Mouse (Mus musculus) midbrain, embryonic 11.5 days (tissue): ENCODE results near the gene Ank2. TPM values are rescaled to one million over a fixed set of nuclear protein-coding genes. Genes with fewer than 3 reads are reported as not detected.

Experiments
- ATAC-seq: fragments of 200-750 bp; cut with Nextera tagmentation; 2 replicates; pipeline ENCODE4 v1.8.0; 2017; ENCODE audit warnings: moderate TSS enrichment, moderate library complexity; ENCODE audit not compliant: low FRiP score
- DNase-seq: peaks from one replicate; pipeline ENCODE4 v3.0.0; 2015; ENCODE audit warnings: low spot score; ENCODE audit errors: missing footprints
- H3K27ac ChIP-seq: fragments of 300-500 bp; sonication (generic); 2 replicates; pipeline ENCODE4 v1.5.1; 2014; ENCODE audit warnings: low read depth, low read length
- H3K27me3 ChIP-seq: fragments of 300-500 bp; sonication (generic); 2 replicates; pipeline ENCODE4 v1.6.1; 2014; ENCODE audit warnings: mild to moderate bottlenecking, low read length, moderate library complexity, mixed read lengths; ENCODE audit not compliant: control insufficient read depth, insufficient read depth
- H3K36me3 ChIP-seq: fragments of 300-500 bp; sonication (generic); 2 replicates; pipeline ENCODE4 v1.6.1; 2014; ENCODE audit warnings: mild to moderate bottlenecking, low read length, moderate library complexity, mixed read lengths; ENCODE audit not compliant: control insufficient read depth, insufficient read depth
- H3K4me1 ChIP-seq: fragments of 300-500 bp; sonication (generic); 2 replicates; pipeline ENCODE4 v1.6.1; 2014; ENCODE audit warnings: low read length; ENCODE audit not compliant: control insufficient read depth, insufficient read depth
- H3K4me2 ChIP-seq: fragments of 300-500 bp; sonication (generic); 2 replicates; pipeline ENCODE4 v1.6.1; 2014; ENCODE audit warnings: mild to moderate bottlenecking, moderate library complexity
- H3K4me3 ChIP-seq: fragments of 300-500 bp; sonication (generic); 2 replicates; pipeline ENCODE4 v1.5.1; 2014; ENCODE audit warnings: low read depth, low read length
- H3K9ac ChIP-seq: fragments of 300-500 bp; sonication (generic); 2 replicates; pipeline ENCODE4 v1.6.1; 2014; ENCODE audit warnings: low read length
- H3K9me3 ChIP-seq: fragments of 300-500 bp; sonication (generic); 2 replicates; pipeline ENCODE4 v1.6.1; 2016; ENCODE audit warnings: low read length; ENCODE audit not compliant: control insufficient read depth
- WGBS: fragments of 180-500 bp; shearing (Covaris S2); extraction: QIAGEN DNeasy Blood & Tissue Kit; methylation state at CpG from one replicate; pipeline ENCODE4 v1.1.7; 2014; 5-methylcytosine and 5-hydroxymethylcytosine counted together
- polyA plus RNA-seq: library from polyadenylated mRNA; unstranded; fragments of >200 nt; fragmentation: Nextera tagmentation; extraction: Ambion mirVana; gene quantifications from 2 replicates; pipeline ENCODE4 v1.2.1, GENCODE M21; 2014

The Ank2 gene
- polyA plus RNA-seq, 1 experiment from 2014 or later, result 66.6 TPM

DNA sequence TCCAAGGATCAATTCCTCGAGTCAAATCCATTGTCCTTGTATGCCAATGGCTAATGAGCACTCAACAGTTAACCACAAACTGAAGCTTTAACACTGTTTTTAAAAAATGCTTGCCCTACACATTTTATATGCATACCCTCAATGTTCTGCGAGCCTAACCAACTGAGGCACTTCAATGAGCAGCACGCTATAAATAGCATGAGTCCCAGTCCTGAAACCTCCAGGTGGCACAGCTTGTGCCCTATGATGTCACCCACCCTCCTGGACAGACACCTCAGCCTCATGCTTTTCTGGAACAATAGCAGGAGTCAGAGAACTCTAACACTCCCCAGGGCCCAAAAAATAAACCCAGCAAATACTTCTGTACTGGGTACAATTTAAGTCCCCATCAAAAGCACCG lies 485.2 kb downstream of the Ank2 start:
- no peak for DNase-seq
- no peak overlapping the region for H3K4me3 ChIP-seq
- H3K27ac ChIP-seq, result no peak overlapping the region
- H3K4me1 ChIP-seq, result no peaks in the 10 kb centered on the region
- WGBS, result 82% methylated on average over 4 of the region's 4 CpGs
- no peaks in the 10 kb centered on the region for H3K27me3 ChIP-seq
- H3K9ac ChIP-seq, result no peak overlapping the region
- no peak overlapping the region for H3K4me2 ChIP-seq
- H3K9me3 ChIP-seq, result no peaks in the 10 kb centered on the region
- H3K36me3 ChIP-seq, result no peaks in the 10 kb centered on the region
- no peak for ATAC-seq

DNA sequence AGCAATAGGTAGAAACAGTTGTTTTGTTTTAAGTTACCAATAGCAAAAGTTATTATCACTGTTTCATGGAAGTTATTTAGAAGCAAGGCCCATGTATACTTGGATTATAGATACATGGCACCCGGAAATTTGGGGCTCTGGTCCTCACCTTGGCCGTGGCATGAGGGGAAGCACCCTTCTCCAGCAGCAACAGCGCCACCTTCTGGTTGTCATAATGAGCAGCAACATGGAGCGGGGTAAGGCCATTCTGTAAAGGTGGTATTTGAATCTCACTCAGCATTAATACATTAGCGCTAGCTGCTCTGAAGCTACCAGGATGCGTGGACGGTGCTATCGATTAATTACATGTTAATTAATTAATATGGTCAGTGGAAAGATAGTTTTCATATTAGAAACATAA lies 486.6 kb downstream of the Ank2 start:
- Histone ChIP-seq H3K4me2 (no peak overlapping the region), H3K9me3 (no peaks in the 10 kb centered on the region), H3K4me1 (no peaks in the 10 kb centered on the region), H3K27me3 (no peaks in the 10 kb centered on the region), H3K4me3 (no peak overlapping the region), H3K27ac (no peak overlapping the region), H3K36me3 (peaks cover 3% of the 10 kb centered on the region; the same call in 1 of the 2 replicates), H3K9ac (no peak overlapping the region)
- WGBS, result 59% methylated on average over 8 of the region's 8 CpGs
- DNase-seq (peak; percentile 87), ATAC-seq (peak; percentile 80)

DNA sequence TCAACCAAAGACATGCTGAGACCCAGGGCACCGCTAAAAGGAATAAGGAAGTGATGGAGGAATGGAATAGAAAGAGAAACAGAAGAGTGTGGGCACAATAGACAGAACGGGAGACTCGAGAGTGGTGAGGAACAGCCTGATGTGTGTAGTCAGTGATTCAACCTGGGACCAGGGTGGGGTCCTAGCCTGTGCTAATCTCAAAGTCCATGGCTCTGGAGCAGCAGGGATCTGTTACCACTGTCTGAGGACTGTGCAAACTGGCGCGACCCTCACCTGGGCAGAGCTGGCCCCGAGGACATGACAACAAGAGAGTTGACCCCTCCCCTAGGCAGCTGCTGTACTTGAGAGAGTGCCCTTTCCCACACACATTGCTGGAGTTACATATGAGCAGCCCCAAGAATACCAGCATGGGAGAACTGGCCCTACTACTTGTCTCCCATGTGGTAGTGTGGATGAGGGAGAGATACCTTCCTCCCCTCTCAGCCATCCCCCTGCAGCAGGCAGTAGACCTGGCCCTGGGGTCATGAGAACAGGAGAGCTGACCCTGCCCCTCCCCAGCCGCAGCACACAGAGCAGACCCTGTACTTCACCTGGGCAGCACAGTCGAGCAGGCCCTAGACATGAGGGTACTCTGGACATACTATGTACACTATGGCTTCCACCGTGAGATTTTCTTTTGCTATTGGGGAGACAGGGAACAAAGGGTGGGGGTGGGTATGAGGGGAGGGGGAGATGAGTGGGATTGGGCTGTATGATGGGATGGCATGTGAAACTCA lies 493.1 kb downstream of the Ank2 start:
- H3K27me3 ChIP-seq, result no peaks in the 10 kb centered on the region
- no peak overlapping the region for H3K9ac ChIP-seq
- no peak overlapping the region for H3K4me2 ChIP-seq
- DNase-seq (no peak), ATAC-seq (peak; percentile 54)
- H3K4me1 ChIP-seq, result no peaks in the 10 kb centered on the region
- H3K36me3 ChIP-seq, result peaks cover 3% of the 10 kb centered on the region; the same call in 1 of the 2 replicates
- 84% methylated on average over 9 of the region's 9 CpGs for WGBS
- no peaks in the 10 kb centered on the region for H3K9me3 ChIP-seq
- no peak overlapping the region for H3K4me3 ChIP-seq
- H3K27ac ChIP-seq, result no peak overlapping the region

DNA sequence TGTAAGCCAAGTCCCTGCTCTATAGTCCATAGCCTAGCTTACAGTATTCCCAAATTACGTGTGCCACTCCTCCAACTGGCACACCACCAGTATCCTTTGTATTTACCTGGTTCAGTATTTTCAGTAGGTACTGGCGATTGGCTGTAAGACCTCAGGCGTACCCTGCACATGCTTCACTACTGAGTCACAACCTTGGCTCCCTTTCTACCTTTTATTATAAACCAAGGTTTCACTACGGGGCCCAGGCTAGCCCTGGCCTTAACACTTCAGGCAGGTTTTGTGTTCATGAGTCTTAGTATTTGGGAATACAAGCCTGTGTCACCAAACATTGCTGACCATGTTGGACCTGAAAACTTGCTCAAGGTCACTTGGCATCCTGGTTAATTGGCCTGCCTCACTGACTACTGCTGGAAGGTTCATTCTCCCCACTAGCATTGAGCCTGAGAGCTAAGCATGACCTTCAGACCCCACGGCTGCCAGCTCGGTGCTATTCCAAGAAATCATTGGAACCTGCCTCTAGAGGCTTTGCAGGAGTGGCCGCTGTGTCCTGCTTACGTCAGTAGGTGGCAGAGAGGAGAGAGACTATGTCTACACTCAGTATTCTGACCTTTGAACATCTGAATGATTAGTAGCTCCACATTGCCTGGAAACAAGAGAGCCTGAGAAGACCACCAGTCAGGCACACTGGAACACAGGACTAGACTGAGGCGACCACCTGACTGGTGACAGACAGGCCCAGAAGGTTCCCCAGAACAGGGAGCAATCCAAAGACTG lies 494.1 kb downstream of the Ank2 start:
- ATAC-seq, result peak; percentile 23
- 77% methylated on average over 9 of the region's 9 CpGs for WGBS

DNA sequence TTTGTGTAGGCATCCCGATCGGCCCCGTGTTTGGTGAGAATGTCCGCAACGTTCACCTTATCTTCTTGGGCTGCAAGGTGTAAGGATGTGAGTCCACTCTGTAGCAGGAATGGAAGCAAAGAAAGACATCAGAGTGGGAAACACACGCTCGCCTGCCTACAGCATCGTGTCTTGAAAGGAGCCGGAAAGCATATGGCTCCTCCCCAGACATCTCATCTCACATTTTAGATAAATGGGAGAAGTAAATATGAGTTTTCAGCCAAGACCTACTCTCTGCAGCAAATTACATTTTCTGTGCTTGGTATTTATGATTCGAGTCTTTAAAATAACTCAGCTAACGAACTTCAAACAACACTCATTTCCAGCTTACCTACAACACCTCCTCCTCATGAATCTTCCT lies 495.2 kb downstream of the Ank2 start:
- Histone ChIP-seq H3K9me3 (no peaks in the 10 kb centered on the region), H3K36me3 (peaks cover 3% of the 10 kb centered on the region; the same call in 1 of the 2 replicates), H3K27ac (no peak overlapping the region), H3K4me2 (no peak overlapping the region), H3K27me3 (no peaks in the 10 kb centered on the region), H3K4me1 (peaks cover 5% of the 10 kb centered on the region), H3K4me3 (no peak overlapping the region), H3K9ac (no peak overlapping the region)
- DNase-seq, result no peak
- ATAC-seq, result no peak
- 92% methylated on average over 11 of the region's 11 CpGs for WGBS

More for the DNA sequence above, 494.1 kb downstream of the Ank2 start:
- no peak overlapping the region for H3K9ac ChIP-seq
- no peak overlapping the region for H3K27ac ChIP-seq
- no peaks in the 10 kb centered on the region for H3K4me1 ChIP-seq
- no peak for DNase-seq
- H3K36me3 ChIP-seq, result peaks cover 3% of the 10 kb centered on the region; the same call in 1 of the 2 replicates
- no peak overlapping the region for H3K4me3 ChIP-seq
- no peaks in the 10 kb centered on the region for H3K27me3 ChIP-seq
- H3K4me2 ChIP-seq, result no peak overlapping the region
- no peaks in the 10 kb centered on the region for H3K9me3 ChIP-seq

DNA sequence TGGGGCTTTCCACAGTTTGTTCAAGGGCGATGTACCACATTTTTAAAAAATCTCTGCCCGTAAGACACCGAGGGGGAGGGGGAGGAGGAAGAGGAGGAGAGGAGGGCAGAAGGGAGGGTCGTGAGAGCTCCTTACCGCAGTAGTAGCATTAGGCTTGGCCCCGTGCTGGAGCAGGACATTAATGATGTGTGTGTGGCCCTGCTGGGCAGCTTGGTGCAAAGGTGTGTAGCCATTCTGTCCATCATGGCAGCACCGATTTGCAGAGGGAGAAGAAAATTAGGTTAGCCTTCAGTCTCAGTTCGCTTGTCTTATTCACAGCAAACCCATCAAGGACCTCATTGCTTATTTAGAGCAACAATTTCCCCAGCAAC lies 500.4 kb downstream of the Ank2 start:
- no peak for DNase-seq
- no peaks in the 10 kb centered on the region for H3K27me3 ChIP-seq
- peak overlapping the region; percentile 20; the same call in 1 of the 2 replicates for H3K4me3 ChIP-seq
- peak; percentile 61 for ATAC-seq
- H3K9me3 ChIP-seq, result no peaks in the 10 kb centered on the region
- no peaks in the 10 kb centered on the region; the same call in 1 of the 2 replicates for H3K36me3 ChIP-seq
- 5% methylated on average over 8 of the region's 8 CpGs for WGBS
- H3K9ac ChIP-seq, result peak overlapping the region; percentile 35; the same call in 1 of the 2 replicates
- peak overlapping the region; percentile 85 for H3K27ac ChIP-seq
- H3K4me1 ChIP-seq, result peaks cover 31% of the 10 kb centered on the region
- H3K4me2 ChIP-seq, result peak overlapping the region; percentile 47

DNA sequence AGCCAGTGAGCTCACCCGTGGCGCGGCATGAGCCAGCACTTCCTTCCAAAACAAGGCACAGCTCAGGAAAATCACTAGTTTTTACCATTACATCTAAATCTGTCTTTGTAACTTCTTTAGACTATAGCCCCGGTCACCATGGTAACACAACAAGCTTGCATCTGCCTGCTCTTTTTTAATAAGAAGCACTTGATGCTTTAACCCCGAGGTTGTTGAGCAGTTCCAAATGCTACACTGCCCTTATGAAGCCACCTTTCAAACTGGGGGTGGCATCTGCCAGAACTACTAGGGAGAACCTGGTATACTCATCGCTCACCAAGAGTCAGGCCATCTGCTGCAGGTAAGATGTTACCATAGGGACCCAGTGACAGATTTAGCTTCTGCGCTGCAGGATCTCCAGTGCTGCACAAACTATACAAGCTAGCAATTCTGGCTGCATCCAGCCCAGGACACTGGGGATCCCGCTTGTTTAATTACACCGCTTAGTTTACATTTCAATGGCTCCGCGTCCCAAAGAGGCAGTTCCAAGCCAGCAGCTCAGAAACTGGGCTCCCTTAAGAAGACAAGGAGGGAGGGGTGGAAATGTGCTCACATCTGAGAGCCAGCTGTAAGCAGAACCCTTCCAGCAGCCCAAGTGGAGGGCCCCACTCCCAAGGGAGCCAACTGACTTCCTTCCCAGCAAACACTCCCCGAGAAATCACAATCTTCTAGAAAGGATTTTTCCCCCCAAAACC lies 501.0 kb downstream of the Ank2 start:
- Histone ChIP-seq H3K27ac (peak overlapping the region; percentile 85), H3K4me2 (peak overlapping the region; percentile 47), H3K36me3 (no peaks in the 10 kb centered on the region), H3K27me3 (no peaks in the 10 kb centered on the region), H3K9me3 (no peaks in the 10 kb centered on the region), H3K4me3 (peak overlapping the region; percentile 20), H3K9ac (peak overlapping the region; percentile 48), H3K4me1 (peaks cover 31% of the 10 kb centered on the region)
- ATAC-seq (peak; percentile 85), DNase-seq (peak; percentile 95)
- WGBS, result 5% methylated on average over 12 of the region's 12 CpGs

DNA sequence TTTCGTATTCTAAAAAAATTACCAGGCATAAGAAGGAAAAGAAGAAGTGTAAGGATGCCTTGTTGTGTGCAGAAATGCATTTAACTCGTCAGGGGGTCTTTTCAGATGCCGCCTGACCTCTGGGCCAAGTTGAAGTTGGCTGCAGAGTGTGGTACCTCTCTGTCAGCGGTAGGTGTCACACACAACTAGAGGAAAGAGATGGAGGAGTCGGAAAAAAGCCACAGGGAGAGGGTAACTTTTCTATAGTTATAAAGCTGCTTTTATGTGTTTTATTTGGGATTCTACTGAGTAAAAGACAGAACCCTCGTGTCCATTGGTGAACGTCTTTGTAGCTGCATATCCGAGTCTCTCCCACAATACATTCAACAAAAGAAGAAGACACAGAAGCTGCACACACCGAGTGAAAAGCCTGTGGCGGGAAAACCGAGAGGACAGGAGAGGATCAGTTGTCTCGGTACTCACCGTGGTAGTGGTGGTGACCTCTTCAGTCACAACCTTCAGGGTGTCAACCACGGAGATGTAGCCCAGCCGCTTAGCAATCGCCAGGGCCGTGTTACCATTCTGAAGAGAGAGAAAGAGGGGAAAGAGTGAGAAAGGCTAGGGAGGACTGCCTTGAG lies 501.7 kb downstream of the Ank2 start:
- 2% methylated on average over 17 of the region's 17 CpGs for WGBS
- Histone ChIP-seq H3K4me2 (peak overlapping the region; percentile 47), H3K4me1 (peaks cover 31% of the 10 kb centered on the region), H3K27me3 (no peaks in the 10 kb centered on the region), H3K27ac (peak overlapping the region; percentile 85), H3K9me3 (no peaks in the 10 kb centered on the region), H3K36me3 (no peaks in the 10 kb centered on the region), H3K4me3 (peak overlapping the region; percentile 20), H3K9ac (peak overlapping the region; percentile 48)
- DNase-seq, result peak; percentile 92
- peak; percentile 51 for ATAC-seq
